Mouse (Mus musculus) lung, postnatal 14 days (tissue): ENCODE data around the gene Zp1.
A peak's percentile ranks its signal among the peaks of the same experiment; 100 is the strongest.

ENCODE experiments used
- DNase-seq: peaks from one replicate; pipeline ENCODE4 v3.0.0; 2021

Zp1 gene

DNA sequence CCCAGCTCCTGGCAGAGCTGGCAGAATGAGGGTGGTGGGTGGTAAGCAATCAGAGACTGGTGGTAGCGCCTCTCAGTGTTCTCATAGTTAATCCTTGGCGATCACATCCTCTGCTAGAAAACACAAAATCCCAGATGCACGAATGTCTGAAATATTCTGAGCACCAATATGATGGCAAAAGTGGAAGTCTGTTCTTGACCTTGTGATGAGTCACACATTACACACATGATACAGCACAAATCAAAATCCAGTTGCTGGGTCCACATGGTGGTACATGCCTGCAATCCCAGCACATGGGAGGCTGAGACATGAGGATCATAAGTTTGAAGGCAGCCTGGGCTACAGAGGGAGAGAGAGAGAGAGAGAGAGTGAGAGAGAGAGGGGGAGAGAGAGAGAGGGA, 626 bp upstream of the Zp1 start:
- no peak for DNase-seq

DNA sequence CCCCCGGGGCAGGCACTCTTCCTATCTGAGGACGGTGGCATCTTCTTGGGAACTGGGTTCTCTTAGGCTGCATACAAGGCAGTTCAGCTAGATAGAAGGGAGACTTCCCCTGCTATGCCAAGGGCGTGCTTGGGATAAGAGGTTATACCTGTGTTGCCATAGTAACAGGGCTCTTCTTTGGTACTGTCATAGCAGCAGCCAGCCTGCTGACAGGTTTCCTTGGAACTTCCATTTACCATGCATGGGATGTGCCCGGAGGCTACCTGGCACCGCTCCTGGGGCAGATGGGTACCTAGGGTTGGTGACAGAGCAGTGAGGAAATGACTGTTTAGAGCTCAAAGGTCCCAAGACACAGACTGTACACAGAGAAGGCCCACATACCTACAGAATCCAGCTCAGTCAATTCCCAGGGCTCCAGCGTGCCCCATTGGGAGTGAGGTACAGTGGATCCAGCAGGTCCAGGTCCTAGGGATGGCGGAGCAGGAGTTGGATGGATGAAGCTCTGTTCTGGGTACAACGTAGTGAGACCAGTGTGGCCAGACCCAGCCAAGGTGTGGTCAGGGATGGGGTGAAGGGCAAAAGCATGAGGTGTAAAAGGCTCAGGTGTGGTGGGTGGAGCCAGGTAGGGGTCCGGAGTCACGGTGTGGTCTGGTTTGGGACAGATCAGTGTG, 2.0 kb downstream of the Zp1 start:
- no peak for DNase-seq

DNA sequence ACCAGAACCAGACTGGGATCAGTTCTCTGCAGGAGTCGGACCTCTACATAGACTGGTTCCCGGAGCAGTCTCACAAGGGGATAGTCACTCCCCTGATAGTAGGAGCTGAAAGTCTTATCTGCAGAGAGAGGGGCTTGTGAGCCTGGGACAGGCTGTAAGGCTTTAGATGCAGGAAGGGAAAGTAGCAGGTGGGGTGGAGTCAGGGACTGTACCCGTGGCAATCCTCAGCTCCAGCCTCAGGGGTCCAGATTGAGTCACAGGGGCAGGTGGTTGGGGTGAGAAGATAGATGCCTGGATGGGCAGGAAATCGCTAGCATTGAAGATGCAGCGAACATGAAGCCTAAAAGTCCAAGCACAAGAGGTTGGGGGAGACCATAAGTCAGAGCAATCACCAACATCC, 3.9 kb downstream of the Zp1 start:
- DNase-seq: no peak

DNA sequence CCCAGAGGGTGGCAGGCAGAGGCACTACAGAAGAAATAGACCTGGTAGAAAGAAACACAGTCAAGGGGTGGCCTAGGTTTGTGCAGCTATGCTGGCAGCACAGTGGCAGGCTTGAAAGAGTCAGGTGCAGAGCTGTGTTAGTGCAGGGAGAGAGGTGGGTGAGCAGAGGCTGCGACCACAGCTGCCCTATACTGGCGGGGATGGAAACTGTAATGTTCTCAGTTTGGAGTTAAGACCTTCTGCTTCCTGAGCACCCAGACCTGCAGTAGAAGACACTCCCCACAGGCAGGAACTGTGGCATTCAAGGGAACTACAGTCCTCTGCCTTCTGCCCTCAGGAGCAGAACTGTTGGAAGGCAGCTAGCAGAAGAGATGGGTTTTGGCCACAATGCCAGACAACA, 5.6 kb downstream of the Zp1 start:
- DNase-seq: no peak

DNA sequence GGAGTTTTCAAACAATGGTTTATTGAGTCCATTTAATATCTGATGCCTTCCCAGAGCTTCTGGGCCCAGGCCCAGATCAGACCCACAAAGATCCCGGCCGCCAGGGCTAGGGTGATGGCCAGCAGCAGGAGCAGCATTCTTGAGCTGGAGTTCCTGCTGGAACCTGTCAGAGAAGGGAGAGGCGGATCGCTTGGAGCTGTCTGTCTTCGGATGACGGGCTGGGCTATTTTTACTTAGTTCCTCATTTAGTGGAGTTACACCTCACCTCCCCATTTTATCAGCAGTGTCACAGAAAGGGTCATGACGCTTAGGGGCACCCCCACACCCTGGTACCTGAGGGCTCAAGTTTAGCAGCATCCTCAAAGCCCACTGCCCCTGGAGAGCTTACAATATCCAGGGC, 6.1 kb downstream of the Zp1 start:
- no peak for DNase-seq

DNA sequence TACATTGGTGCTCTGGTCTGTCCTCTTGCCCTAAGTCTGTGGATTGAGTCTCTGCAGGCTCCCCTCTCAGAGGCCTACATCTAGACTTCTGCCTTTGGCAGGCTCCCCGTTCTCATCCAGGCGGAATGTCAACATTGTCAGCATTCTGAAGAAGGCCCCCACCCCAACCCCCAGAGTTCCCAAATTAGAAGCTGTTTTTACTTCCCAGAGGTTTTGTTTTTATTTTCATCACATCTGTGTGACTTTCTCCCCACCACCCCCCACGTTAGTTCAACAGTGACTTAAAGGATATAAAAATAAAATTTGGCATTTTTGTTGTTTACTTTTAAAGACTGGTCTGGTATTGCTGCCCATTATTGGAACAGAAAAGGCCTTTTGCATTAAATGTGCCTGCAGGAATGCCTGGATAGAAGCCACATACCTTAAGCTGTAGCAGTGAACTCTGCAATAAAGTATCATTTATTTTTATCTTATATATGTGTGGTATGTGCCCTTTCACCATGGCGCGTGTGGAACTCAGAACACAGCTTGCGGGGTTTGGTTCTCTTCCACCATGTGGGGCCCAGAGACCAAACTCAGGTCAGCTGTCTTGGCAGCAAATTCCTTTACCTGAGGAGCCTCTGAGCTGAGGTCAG, 11.2 kb downstream of the Zp1 start:
- DNase-seq: peak; percentile 43

DNA sequence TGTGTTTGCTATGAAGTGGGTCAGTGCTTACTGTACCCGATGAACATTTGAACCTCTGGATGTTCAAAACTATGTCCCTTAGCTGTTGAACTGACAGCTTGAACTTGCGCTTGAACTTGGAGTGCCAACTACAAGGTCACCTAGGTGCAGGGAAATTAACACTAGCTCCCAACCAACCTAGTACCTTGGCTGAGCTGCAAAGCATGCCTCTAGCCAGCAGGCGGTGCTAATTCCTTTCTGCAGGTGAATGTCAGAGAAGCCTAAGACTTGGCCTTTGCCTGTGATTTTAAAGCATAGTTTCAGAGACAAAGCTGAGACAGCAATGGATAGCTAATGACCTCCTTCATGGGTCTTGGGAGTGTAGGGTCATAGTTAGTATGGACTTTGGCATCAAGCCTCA, 12.5 kb downstream of the Zp1 start:
- peak; percentile 68 for DNase-seq

DNA sequence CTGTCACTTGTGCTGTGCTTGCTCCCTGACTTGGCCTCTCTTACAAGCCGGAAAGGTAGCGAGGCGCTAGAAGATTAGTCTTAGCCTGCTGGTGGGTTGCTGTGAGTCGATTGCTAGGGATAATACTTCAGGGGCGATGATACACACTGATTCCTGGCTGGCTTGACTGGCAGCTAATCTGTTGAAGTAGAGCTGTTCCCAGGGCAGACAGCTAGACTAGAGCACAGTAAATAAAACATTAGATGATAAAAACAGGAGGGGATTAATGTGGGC, 14.8 kb downstream of the Zp1 start:
- DNase-seq: no peak

DNA sequence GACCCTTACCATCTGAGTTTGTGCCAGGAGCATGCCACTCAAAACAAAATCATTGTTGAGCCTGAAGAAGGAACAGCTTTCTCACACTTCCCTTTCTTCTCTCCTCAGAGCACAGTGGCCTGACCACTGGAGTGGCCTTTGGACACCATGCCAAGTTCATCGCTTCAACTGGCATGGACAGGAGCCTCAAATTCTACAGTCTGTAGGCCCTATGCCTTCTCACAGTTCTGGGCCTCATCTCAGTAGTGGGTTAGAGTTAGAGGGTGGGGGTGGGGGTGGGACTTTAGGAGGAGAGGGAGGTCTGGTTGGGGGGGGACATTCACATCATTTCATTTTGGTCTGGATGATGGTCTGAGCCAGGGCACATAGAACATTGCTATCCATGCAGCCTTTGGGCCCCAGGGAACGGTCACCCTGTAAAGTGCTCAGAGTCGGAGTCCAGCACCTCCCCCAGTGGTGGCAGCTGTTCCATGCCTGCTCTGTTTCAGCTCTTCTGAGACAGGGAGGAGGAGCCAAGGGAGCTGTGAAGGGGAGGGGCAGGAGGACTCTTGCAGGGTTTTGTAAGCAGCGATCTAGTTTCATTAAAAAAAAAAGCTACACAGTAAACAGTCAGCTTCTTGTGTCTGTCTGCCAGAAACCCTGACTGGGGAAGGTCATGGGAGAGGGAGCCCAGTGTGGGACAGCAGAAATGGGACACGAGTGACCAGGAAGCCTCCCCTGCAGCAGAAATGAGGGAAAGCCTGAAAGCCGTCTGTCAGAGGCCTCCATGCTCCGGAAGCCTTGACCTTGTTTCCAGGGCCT, 15.3 kb downstream of the Zp1 start:
- peak; percentile 62 for DNase-seq

DNA sequence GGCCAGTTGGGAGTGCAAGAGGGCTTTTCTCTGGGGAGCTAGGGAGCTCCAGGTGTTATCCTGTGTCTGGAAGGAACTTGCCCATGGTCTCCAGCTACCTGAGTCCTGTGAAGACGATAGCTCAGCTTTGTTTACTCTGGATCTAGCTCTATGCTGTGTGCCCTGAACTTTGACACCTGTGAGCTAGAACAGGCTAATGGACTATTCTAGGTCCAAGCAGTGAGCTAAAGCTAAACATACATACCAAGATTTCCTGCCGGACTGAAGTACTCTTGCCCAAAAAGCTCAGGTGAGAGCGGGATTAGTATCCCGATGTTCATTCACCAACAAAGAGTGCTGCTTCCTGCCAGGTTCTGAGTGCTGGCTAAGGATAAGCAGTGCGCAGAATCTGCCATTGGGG, 15.9 kb downstream of the Zp1 start:
- no peak for DNase-seq

DNA sequence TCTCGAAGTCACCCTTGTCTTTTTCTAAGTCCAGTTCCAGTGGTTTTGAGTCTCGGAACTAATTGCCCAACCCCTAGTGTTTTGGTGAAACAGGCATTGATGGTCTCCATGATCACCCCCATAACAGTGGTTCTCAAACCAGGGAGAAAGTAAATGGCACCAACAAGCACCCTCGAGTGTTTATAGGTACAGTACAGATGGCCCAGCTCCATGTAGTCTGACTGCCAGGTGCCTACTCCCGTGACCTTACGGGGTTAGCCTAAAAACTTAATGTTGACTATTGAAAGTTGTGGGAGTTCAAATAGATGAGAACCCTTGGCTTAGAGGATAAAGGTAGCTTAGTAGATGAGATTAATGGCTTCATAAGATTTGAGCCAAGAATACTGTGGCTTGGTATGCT, 19.4 kb downstream of the Zp1 start:
- DNase-seq: no peak

DNA sequence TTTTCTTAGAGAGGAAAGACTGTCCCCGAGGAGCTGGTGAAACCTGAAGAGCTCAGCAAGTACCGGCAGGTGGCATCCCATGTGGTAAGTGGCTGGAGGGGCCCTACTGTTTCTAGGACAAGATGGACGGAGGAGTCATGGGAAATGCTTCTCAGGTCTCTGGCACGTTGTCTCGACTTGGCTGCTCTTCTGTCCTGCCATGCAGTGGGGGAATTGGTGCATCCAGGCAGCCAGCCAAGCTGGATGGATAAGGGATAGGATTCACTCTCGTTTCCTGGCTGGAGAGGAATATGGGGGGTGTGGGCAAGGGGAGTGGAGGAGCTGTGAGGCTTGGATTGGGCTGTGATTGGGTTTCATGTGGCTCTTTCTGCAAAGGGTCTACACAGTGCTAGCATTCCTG, 20.1 kb downstream of the Zp1 start:
- DNase-seq: no peak

DNA sequence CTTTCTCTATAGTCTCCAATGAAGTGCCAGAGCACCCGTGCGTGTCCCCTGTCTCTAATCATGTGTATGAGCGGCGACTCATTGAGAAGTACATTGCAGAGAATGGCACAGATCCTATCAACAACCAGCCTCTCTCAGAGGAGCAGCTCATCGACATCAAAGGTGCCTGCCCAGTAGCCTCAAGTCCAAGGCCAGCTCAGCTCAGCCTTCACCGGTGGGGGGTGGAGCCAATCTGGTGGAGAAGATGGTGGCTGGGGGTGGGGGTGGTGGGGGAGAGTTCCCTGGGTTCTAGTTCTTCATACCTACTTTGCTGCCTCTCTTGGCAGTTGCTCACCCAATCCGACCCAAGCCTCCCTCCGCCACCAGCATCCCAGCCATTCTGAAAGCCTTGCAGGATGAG, 22.9 kb downstream of the Zp1 start:
- DNase-seq: no peak

DNA sequence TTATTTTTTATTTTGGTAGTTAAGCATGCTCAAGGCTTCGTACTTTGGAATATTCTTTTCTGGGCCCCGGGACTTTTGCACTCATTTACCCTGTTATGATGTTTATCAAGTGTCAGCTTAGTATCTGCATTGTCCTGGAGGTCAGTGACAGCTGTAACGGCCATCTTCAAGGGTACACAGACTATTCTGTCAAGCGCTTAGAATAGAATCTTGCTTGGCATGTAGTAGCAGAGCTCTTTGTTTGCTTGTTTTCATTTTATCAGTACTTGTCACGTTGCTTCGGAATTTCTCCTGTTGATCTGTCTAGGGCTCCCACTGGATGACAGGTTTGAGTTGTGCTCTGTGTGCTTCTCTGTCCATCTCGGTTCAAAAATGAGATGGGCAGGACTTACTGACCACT, 23.6 kb downstream of the Zp1 start:
- DNase-seq: no peak

DNA sequence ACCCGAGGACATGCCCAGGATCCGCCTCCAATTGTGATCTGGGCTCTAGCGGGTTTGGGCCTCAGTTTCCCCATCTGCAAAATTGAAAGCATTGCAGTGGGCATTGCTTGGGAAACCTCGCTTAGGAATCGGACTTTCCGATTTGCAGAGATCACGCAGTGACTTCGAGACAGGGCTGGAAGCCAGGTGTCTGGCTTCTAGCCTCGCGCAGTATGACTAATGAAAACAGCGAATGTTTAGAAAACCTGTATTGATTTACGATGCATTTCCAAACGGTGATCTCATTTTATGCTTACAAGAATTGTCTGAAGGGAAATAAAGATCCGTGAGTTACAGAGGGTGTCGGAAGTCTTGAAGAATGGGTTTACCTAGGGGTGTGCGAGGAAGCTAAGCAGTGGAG, 24.7 kb downstream of the Zp1 start:
- no peak for DNase-seq

DNA sequence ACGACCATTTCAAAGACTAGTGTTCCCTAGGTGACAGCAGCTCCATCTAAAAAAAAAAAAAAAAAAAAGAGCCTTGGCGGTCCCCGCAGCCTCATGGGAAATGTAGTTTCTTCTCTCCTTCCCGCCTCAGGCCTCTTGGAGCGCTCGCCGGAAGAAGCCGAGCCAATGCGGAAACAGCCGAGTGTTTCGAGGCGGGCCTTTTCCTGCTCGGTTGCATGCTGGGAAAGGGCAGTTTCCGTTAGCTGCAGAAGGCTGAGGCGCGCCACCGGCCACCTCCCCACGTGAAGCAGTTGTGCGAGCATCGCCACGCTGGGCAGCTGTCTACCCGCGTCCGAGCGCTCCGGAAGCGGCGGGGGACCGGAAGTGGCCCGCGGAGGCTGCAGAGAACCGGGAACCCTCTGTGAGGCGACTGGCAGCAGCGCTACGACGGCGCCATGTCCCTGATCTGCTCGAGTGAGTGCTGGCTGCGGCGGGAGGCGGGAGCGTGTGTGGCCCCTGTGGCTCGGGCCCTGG, 25.4 kb downstream of the Zp1 start, which contains the start of gene Prpf19:
Gene Prpf19 (plus strand): TSS at position 216 of the 513 bp plus-strand sequence.
- DNase-seq: peak; percentile 97

DNA sequence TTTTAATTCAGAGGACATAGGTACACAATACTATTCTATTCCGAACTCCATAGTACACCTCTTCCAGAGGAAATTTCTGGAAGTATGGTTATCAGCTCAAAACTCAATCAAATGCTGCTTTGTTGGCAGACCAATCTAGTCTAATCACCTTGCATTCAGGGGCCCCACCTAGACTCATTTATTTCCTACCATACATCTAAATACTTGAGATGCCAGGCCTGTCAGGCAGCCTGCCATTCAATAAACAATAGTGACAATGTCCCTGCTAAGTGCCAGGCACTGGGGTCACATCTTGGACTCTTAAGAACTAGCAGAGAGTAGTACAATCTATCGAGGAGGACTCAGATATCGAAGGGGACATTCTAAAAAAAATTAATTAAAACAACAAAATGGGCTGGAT, 28.2 kb downstream of the Zp1 start:
- DNase-seq: no peak

DNA sequence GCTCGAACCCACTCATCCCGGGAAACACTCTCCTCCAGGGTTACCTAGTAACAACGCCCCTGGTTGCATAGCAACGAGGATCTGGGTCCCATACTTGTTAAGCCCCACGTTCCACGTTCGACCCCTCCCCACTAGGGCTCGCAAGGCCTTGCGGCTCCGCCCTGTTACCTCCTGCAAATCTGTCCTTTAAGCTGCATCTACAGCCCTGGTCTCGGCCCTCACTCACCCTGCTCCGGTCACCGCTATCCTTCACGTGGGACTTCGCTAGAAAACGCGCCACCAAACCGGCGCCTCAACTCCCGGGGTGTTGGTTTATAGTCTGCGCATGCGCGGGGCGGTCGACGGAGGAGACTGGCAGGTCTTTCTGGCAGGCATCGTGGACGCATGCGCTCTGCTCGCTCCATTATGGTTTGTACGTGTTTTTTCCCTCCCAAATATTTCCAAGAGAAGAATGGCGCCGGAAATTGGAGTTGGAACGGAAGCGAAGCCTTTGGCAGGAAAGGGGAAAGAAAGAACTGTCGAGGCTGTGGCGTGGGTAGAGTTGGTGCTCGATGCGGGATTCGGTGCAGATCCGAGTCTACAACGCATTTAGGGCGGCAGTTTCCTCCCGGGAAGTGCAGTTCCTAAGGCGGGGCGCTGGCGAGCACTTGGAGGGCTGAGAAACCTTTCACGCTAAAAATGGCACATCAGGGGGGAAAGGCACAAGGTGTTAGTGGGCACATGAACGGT, 38.8 kb downstream of the Zp1 start, which contains the start of gene Tmem109:
Gene Tmem109 (minus strand): TSS at position 576 of the 729 bp plus-strand sequence.
- DNase-seq: peak; percentile 94

DNA sequence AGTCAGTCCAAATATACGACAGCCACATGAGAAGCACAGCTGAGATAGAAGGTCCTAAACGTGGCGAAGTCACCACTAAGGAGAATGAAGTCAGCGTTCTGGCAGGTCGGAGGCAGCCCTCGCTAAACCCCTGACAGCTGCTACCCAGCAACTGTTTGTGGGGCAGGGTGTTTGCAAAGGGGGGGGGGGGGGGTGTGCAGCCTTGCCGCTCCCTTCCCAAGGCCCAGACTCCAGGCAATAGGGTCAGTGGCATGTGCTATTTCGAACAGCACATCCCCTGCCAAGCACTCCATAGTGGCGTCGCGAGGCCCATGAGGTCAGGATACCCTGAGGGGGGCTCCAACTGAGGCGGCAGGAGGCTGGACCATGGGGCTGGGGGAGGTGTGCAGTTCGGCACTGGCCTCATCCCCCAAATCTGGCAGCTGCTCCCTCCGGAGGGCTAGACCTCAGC, 39.4 kb downstream of the Zp1 start:
- no peak for DNase-seq

DNA sequence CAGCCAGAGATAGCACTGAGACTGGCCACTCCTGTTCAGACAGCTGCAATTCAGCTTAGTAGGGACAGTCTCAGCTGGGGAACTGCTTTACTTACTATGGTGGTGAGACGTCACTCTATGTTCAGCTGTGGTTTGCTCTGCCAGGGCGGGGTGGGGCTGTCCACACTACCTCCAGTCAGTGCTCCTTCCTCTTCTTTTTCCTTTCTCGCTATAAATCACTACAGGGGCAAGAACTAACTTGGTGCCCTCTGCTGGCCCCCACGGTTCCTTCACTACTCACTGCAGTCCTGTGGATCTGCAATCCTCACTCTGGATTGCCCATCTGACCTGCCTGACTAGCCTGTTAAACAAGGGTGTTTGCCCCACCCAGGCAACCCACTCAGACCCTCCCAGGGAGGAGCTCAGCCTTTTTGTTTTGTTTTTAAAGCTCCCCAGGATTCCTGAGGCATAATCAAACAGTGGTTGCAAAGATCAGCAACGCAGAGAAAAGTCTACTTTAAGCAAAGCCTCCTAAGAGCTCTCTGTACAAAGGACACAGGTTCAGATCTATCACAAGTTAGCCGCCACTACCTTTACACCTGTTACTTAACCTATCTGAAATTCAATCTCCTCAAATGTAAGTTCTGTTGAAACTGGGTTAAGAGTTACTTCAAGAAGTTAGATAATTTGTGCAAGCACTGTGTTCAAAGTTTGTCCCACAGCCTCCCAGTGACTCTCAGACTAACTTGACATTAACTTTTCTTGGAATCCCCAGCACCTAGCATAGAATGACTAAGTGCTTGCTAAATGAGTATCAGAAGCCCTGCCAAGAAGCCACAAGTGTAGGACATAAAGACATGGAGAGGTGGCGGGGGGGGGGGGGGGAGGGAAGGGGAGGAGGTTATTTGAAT, 40.1 kb downstream of the Zp1 start:
- DNase-seq: peak; percentile 64

DNA sequence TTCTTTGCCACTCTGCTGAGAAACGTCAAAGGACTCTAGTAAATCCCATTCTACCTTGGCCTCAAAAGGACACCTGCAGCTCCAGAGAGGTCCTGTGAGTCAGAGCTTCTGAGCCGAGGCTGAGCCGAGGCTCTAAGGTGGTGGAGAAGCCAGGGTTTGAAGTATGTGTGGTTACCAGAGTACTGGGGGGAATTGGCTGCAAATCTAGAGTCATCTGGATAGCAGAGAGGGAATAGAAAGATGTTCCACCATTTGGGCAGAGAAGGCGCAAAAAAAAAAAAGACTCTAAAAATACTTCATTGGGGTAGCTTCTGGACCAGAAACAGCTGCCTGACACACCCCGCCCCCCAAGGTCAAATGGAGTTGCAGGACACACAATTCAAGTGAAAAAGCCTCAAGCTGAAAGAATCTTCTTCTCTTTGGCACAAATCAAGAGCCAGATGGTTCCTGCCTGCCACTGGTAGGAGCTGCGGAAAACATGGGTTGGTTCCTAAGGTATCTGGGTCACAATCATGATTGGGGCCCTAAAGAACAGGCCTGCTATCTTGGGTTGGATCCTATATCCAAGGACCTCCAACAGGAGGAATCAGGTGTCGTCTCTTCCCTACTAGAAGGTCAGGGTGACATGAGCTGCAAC, 42.1 kb downstream of the Zp1 start:
- peak; percentile 50 for DNase-seq
